Mouse (Mus musculus): ENCODE measurements at regions not wholly inside any gene's neighbourhood (a gene's known extent, or its start where the extent isn't known, plus 50 kb on each side); places are given as distances from the start of the nearest gene placed in this dataset.

DNA sequence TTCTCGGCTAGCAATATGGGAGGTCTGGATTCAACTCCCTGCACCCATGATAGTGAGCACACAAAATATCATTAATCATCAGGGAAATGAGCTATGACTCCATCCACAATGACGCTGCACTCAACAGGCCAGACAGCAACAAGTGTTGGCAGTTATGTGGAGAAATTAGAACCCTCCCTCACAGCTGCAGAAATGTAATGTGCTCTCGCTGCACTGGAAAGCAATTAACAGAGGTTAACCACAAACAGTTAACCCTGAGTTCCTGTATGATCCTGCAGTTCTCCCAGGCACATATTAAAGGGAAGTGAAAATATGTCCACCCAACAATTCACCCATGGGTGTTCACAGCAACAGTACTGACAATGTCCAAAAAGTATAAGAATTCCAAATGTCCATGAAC lies 54.0 kb upstream of the Jade2 start:
- no peak for DNase-seq (ENCODE audit: low read depth, low spot score)

DNA sequence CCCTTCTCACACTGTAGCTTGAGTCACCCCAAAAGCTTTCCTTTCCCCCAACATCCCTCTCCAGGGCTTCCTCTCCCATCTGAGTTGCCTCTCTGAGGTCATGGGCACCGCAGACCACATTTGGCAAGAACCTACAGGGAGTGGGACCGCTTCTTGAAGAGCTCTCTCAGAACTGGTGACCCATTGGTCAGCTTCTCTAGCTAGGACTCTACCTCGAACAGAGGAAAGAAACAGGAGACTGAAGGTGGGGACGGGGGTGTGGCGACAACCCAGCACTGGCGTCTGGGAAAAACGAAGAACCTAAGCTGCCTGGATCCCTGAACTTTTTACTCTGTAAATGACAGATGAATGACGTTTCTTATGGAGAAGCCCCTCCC lies 51.8 kb upstream of the Cdkn2aipnl start:
- peak; percentile 38 for DNase-seq (ENCODE audit: low read depth, low spot score)

DNA sequence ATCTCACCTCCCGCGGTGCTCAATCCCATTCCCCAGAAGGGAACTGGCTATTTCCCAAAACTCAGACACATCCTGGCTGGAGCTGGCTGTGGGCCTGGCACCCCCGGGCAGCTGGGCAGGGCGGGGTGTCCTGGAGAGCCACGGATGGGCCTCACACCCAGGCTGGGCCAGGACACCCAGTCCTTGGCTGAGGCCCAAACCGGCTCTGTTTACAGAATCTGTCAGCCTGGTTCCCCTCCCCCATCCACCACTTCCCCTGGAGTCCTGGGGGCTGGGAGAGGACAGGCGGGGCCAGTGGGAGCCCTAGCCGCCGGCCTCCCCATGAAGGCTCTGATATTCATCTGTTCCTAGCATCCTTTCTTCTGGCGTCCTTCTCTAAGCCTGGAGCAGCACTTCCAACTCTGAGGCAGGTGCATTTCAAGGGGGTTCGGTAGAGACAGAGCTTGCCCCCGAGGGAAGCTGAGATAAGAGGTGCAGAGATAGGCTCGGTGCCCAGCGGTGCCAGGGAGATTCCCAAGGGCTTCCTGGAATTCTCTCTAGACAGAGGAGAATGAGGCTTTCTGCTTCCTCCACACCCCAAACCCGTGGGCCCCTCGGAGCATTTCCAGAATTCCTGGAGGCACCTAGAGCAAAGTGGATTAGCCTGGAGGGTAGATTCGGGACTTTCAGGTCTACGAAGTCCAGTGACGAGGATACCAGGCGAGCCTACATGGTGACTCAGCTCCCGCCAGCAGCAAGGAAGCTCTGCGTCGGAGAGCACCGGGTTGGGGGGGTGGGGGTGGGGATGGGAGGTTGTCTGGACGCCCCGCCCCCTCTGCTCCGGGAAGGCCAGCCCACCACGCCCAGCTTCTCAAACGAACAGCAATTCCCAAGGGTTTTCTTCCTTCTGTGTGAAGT lies 51.2 kb upstream of the Cdkn2aipnl start:
- DNase-seq (ENCODE audit: low read depth, low spot score): peak; percentile 73

Data from ES-CJ7 (cell line).